32 mouse cellular contexts compared by ENCODE assay signal in the genomic region with DNA sequence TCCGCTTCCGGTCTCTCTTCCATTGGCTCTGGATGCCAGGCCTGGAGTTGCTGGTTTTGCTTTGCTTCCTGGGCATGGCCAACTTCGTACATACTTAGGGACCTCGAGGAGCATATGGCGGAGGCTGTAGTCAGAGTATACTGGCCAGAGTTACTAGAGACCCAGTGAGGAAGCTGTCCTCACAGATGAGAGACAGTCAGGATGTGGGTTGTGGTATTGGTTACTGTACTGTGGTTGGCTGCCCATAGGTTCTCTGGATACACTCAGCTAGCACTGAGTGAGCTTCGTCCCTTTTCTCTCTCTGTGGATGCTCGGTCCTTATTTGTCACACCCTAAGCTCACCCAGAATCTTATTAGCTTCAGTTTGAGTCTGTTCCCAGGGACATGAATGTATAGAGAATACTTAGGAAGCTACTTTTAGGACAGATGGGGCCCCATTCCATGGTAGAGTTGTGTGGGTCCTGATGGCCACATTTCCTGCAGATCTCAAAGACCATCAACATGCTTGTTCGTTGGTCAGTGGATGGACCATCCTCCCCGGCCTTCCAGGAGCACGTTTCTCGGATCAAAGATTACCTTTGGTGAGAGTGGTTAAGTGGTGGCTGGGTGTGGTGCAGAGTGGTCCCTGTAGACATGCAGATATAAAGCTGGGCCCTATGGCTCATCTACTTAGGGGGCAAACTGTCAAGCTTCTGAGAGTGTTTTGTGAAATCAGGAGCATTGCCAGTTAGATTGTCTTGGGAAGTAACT. TPM values are rescaled to one million over a fixed set of nuclear protein-coding genes. Genes with fewer than 3 reads are reported as not detected.
DNase-seq lines count a peak whose midpoint lies in the region; ATAC-seq lines count a peak whose summit lies in the region.
"Had no signal": no experiment of that assay in that cellular context is flagged by ENCODE, and none has a peak within 500 bp of the region (broad histone marks: within the 10 kb centered on the region; RNA-seq: fewer than 3 reads in every experiment).

No protein-coding gene starts in this region.

- peak; percentile 63 for ATAC-seq in inflammation-experienced regulatory T-cells, adult 6 months
- peak; percentile 56 for ATAC-seq in neutrophil, adult 5-6 weeks (ENCODE audit: extremely low read depth, insufficient number of reproducible peaks, low FRiP score, poor library complexity, severe bottlenecking)
- ATAC-seq in kidney, embryonic 15.5 days (replicated peaks; ENCODE audit: low FRiP score), result no peak
- ATAC-seq: forebrain, postnatal 0 days; hindbrain, postnatal 0 days had no signal

- H3K27ac ChIP-seq in kidney, embryonic 15.5 days, result no peak overlapping the region
- H3K27ac ChIP-seq: embryonic facial prominence, embryonic 12.5 days; heart, embryonic 15.5 days; hindbrain, embryonic 10.5 days; hindbrain, postnatal 0 days; left cerebral cortex, adult 2 months; limb, embryonic 15.5 days; midbrain, embryonic 12.5 days had no signal

- DNase-seq in testis, postnatal 10 days (ENCODE audit: low spot score), result peak; percentile 26
- no peak for DNase-seq in testis, postnatal 14 days (ENCODE audit: low spot score)
- peak; percentile 13 for DNase-seq in T-cell, adult 2 months (ENCODE audit: low spot score)
- DNase-seq in heart, postnatal 36 days, result no peak
- DNase-seq in cerebellum, adult 8-10 months, result no peak
- DNase-seq: adrenal gland, postnatal 14 days; cerebellum, adult 9-10 months; forebrain, postnatal 0 days; gastrocnemius, postnatal 36 days; kidney, adult 11 months; kidney, postnatal 4 days; layer of hippocampus, adult 9-11 months; left cerebral cortex, postnatal 4 days; lung, postnatal 4 days; right cerebral cortex, postnatal 14 days; spleen, adult 18-20 months; thymus, postnatal 14 days had no signal

- WGBS in kidney, embryonic 15.5 days, result 91% methylated on average over 11 of the region's 11 CpGs

- H3K9ac ChIP-seq in kidney, embryonic 15.5 days, result no peak overlapping the region
- H3K9ac ChIP-seq: embryonic facial prominence, embryonic 12.5 days; forebrain, postnatal 0 days; heart, embryonic 15.5 days; limb, embryonic 15.5 days; midbrain, embryonic 12.5 days had no signal

- no peaks in the 10 kb centered on the region for H3K27me3 ChIP-seq in kidney, embryonic 15.5 days
- H3K27me3 ChIP-seq: embryonic facial prominence, embryonic 12.5 days; heart, embryonic 15.5 days; limb, embryonic 15.5 days; midbrain, embryonic 12.5 days had no signal

- no peaks in the 10 kb centered on the region for H3K9me3 ChIP-seq in kidney, embryonic 15.5 days (replicated peaks)
- H3K9me3 ChIP-seq: embryonic facial prominence, embryonic 12.5 days; heart, embryonic 15.5 days; hindbrain, embryonic 10.5 days; limb, embryonic 15.5 days; midbrain, embryonic 12.5 days had no signal

- H3K36me3 ChIP-seq in kidney, embryonic 15.5 days, result peaks cover 98% of the 10 kb centered on the region

- intact Hi-C loops in heart, postnatal 36 days (cut with DNase I), result no loop called here

- H3K4me2 ChIP-seq in kidney, embryonic 15.5 days, result no peak overlapping the region
- H3K4me2 ChIP-seq: embryonic facial prominence, embryonic 12.5 days; heart, embryonic 15.5 days; limb, embryonic 15.5 days; midbrain, embryonic 12.5 days had no signal

- H3K4me3 ChIP-seq in kidney, embryonic 15.5 days (replicated peaks), result no peak overlapping the region
- H3K4me3 ChIP-seq: embryonic facial prominence, embryonic 12.5 days; heart, embryonic 15.5 days; hindbrain, embryonic 10.5 days; left cerebral cortex, adult 2 months; limb, embryonic 15.5 days; midbrain, embryonic 12.5 days had no signal

- H3K4me1 ChIP-seq in kidney, embryonic 15.5 days, result no peaks in the 10 kb centered on the region
- H3K4me1 ChIP-seq: embryonic facial prominence, embryonic 12.5 days; heart, embryonic 15.5 days; hindbrain, embryonic 10.5 days; midbrain, embryonic 12.5 days had no signal

RNA-seq across cellular contexts. Expression of a gene that starts 10.1 kb away (rescaled TPM):
- 10 to 100 TPM in 2 of 3 experiments, 1 to 10 TPM in 1; 9.7 to 17.3 (median 12.5) TPM for polyA plus RNA-seq in inflammation-experienced regulatory T-cells, adult 6 months (2017; shearing (Covaris generic))
- 4.1 and 10.7 TPM in 2 replicates for total RNA-seq in neutrophil, adult 5-6 weeks (2017)
- 1 to 10 TPM; 8.0 to 8.2 TPM for total RNA-seq in heart, postnatal 36 days (2021)
- polyA plus RNA-seq in kidney, embryonic 15.5 days (2015; fragmentation: Nextera tagmentation; extraction: Ambion mirVana), result 19.0 and 27.4 TPM in 2 replicates

RNA-seq across cellular contexts. Expression of a gene that starts 20.6 kb away (rescaled TPM):
- polyA plus RNA-seq in inflammation-experienced regulatory T-cells, adult 6 months (2017; shearing (Covaris generic)), result not detected
- total RNA-seq in neutrophil, adult 5-6 weeks (2017), result not detected in 2 replicates
- not detected for total RNA-seq in heart, postnatal 36 days (2021)
- not detected in 2 replicates for polyA plus RNA-seq in kidney, embryonic 15.5 days (2015; fragmentation: Nextera tagmentation; extraction: Ambion mirVana)
- total RNA-seq: adrenal gland, postnatal 14 days; forebrain, postnatal 0 days; gastrocnemius, postnatal 36 days; hindbrain, postnatal 0 days; left cerebral cortex, adult 2 months; left cerebral cortex, postnatal 4 days had no signal
- polyA plus RNA-seq: embryonic facial prominence, embryonic 12.5 days; forebrain, embryonic 11.5 days; forebrain, postnatal 0 days; heart, embryonic 15.5 days; hindbrain, embryonic 10.5 days; hindbrain, postnatal 0 days; kidney, embryonic 16.5 days; limb, embryonic 15.5 days; liver, embryonic 16.5 days; lung, embryonic 16.5 days had no signal

RNA-seq across cellular contexts. Expression of a gene that starts 33.9 kb away (rescaled TPM):
- not detected for polyA plus RNA-seq in inflammation-experienced regulatory T-cells, adult 6 months (2017; shearing (Covaris generic))
- total RNA-seq in neutrophil, adult 5-6 weeks (2017), result not detected in 2 replicates
- not detected for total RNA-seq in heart, postnatal 36 days (2021)
- polyA plus RNA-seq in kidney, embryonic 15.5 days (2015; fragmentation: Nextera tagmentation; extraction: Ambion mirVana), result 0.66 and 0.97 TPM in 2 replicates
- total RNA-seq: gastrocnemius, postnatal 36 days; hindbrain, postnatal 0 days; left cerebral cortex, adult 2 months; left cerebral cortex, postnatal 4 days had no signal
- polyA plus RNA-seq: forebrain, embryonic 11.5 days; hindbrain, embryonic 10.5 days; hindbrain, postnatal 0 days; midbrain, embryonic 12.5 days; stomach, embryonic 14.5 days had no signal

Comparison
In these comparisons a context has a peak if more than half of its experiments do, and no peak if none do; other contexts are left out.
1. DNase-seq: peak in testis, postnatal 10 days (single experiment) and T-cell, adult 2 months (single experiment); none in testis, postnatal 14 days (single experiment), heart, postnatal 36 days (0 of 2) and cerebellum, adult 8-10 months (single experiment).